Mouse (Mus musculus): Measurements from ENCODE around the gene Ppt2.

DNA sequence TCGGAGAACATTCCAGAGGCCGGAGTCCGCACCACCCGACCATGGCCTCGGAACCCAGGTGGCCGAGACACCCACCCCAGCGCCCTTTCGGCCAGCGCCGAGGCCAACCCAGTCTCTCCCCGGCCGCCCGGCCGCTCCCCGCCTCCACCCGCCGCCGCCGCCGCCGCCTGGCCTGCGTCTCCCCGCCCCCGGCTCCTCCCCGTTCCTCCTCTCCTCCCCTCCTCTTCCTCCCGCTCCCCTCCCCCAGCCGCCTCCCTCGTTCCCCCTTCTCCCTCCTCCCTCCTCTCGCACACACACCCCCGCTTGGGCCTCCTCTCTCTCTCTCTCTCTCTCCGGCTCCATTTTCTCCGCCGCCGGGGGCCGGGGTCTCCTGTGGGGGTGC, 36.3 kb downstream of the Ppt2 start:
- TF ChIP-seq CTCF (IDR thresholded peaks at IDR 0.05) (no peak), EP300 (IDR thresholded peaks at IDR 0.05) (no peak)
